Mouse (Mus musculus): ENCODE data around the gene Psme1.

Psme1 gene

DNA sequence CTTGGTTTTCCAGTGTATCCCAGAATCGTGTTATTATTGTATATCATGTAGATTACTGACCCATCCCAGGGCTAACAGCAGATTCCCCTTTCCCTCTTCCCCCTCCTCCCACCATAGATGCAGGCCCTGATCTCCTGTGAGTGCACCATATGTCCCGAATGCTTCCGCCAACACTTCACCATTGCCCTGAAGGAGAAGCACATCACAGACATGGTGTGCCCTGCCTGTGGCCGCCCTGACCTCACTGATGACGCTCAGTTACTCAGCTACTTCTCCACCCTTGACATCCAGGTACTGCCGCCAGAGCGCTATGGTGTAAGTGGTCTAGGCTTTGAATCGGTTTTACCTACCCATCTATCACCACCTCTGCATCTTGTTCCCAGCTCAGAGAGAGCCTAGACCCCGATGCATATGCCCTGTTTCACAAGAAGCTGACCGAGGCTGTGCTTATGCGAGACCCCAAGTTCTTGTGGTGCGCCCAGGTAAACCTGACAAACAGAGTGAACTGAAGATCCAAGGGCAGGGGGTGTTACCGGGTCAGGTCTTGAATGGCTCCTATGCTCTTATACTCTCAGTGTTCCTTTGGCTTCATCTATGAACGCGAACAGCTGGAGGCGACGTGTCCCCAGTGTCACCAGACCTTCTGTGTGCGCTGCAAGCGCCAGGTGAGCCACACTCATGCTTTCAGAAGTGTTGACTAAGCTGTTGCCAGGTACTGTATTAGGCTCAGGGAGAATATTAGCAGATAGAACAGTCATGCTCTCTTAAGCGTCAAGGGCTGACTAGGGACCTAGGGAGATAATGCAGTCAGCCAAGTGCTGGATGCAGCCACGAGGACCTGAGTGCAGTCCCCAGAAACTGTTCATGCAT lies 20.8 kb downstream of the Psme1 start:
- DNase-seq (ENCODE audit: low read depth, low spot score), result no peak

DNA sequence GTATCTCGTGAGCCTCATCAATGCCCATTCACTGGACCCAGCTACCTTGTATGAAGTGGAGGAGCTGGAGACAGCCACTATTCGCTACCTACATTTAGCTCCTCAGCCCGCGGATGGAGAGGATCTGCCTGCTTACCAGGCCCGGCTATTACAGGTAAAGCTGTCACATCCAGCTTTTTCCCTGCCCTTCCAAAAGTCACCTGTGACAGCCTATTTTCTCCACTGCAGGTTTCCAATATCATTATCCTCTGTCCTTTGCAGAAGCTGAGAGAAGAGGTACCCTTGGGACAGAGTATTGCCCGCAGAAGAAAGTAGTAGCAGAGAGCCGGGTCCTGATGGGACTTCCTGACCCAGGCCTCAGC lies 25.3 kb downstream of the Psme1 start, which contains the start of gene Irf9:
Gene Irf9 (plus strand): TSS at position 301 of the 362 bp plus-strand sequence.
- DNase-seq (ENCODE audit: low read depth, low spot score), result no peak

DNA sequence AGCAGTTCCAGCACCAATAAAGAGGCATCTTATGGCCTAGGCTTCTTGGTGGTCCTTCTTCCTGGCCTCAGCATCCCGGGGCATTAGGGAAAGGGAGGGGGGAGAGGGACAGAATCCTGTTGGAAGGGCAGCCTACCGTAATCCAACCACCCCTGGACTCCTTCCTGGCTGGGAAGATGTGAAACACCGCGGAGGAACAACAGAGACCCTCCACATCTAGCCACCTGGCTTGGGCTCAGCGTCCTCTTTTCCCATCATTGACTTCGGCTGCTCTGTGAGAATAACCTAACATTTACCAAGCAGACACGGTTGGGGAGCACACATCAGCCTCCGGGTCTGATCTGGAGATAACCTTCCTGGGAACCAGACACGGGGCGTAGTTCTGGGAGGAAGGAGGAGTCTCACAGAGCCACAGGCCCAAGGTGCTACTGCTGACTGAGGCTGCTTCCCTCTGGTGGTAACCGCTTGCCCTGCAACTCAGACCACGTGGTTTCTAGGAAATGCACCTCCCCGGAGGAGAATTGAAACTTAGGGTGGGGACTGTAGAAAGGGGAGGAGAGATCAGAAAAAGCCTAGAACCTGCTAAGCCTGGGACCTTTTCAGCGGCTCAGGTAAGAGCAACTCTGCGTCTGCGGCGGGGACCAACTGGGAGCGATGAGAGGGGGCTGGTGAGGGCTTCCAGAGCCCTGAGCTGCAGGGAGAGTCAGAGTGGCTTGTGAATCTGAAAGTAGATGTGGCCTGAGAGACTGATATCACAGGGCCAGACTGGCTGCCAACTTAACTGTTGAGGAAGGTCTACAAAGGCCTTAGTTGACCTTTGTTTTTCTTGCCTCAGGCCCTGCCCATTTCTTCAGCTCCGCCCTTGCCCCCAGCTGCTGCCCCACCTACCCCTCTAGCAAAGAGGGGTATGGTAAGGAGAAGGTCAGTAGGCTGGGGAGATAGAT lies 26.0 kb downstream of the Psme1 start:
- DNase-seq (ENCODE audit: low read depth, low spot score), result peak; percentile 47

DNA sequence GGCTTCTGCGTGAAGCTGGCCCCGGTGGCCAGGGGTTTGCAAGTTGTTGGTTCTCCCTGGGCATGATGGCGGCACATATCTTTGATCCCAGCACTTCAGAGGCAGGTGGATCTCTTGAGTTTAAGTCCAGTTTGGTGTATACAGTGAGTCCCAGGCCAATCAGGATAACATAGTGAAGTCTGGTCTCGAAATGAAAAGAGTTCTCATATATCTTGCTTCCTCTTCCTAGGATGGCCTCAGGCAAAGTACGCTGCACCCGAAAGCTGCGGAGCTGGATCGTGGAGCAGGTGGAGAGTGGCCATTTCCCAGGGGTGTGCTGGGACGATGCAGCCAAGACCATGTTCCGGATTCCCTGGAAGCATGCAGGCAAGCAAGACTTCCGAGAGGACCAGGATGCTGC lies 26.9 kb downstream of the Psme1 start:
- no peak for DNase-seq (ENCODE audit: low read depth, low spot score)

DNA sequence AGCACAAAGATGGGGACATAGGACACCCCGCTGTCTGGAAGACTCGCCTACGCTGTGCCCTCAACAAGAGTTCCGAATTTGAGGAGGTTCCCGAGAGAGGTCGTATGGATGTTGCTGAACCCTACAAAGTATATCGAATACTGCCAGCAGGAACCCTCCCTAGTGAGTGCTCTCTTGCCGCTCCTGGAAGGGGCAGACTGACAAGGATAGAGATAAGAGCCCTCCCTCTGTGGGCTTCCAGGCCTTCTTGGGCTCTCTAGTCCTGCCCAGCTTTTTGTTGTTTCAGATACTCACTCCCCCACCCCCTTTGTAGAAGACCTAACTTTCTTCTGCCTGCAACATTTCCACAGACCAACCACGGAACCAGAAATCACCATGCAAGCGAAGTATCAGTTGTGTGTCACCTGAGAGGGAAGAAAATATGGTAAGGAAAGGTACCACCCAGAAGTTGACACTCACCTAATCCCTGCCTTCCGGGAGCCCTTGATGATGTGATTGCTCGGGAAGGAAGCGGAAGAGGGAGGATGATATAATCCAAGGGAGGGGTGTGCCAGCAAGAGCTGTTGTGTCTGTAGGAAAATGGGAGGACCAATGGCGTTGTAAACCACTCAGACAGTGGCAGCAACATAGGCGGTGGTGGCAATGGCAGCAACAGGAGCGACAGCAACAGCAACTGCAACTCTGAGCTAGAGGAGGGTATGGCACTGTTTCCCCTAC lies 28.0 kb downstream of the Psme1 start:
- DNase-seq (ENCODE audit: low read depth, low spot score), result no peak

DNA sequence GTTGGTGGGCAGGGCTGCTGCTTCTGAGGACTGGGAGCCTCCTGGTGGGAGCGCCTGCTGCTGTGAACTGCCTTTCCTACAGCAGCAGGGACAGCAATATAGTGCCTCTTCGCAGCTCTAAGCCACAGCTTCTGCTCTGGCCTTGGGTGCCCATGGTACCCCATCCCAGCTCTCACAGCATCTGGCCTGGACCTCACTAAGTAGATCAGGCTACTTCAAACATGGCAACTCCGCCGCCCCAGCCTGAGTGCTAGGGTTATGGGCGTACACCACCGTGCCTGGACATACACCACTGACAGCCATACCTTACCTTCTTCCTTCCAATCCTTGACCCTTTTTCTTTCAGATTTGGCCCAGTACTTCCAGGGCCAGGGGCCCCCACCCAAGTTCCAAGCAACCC lies 30.4 kb downstream of the Psme1 start:
- no peak for DNase-seq (ENCODE audit: low read depth, low spot score)

DNA sequence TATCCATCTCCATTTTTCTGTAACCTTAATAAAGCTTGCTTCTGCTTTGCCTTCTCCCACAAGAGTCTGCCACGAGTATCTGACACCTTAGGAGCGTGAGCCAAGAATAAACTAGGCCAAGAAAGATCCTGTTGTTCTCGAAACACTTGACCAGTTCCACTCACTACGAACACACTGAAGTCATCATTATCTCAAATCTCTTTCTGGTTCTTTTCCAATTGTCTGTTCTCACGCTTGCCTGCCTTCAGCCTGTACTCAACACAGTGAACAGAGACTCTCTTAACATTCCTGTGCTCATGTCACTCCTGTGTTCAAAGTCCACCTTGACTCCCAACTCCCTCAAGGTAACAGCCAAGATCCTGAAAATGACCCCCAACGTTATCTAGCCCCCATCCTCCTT lies 35.4 kb downstream of the Psme1 start:
- DNase-seq (ENCODE audit: low read depth, low spot score), result no peak

DNA sequence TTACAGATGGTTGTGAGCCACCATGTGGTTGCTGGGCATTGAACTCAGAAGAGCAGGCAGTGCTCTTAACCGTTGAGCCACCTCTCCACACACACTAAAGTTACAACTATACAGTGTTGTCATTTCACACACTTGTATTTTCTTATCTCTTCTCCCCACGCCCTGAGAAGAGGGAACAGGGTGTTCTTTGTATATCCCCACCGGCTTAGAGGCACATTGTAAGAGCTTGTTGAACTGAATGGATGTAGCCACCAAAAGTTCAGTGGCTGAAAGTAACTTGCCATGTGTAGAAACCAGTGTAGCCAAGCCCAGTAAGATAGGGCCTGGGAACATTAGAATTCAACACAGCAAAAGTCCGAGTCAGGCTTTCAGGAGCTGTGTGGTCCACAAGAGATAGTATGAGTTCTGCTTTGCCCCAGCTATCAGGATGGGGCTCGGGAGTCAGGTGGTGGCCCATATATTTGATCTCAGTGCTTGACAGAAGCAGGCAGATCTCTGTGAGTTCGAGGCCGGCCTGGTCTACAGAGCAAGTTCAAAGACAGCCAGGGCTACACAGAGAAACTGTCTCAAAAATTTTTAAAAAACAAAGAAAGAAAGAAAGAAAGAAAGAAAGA lies 36.7 kb downstream of the Psme1 start:
- no peak for DNase-seq (ENCODE audit: low read depth, low spot score)

DNA sequence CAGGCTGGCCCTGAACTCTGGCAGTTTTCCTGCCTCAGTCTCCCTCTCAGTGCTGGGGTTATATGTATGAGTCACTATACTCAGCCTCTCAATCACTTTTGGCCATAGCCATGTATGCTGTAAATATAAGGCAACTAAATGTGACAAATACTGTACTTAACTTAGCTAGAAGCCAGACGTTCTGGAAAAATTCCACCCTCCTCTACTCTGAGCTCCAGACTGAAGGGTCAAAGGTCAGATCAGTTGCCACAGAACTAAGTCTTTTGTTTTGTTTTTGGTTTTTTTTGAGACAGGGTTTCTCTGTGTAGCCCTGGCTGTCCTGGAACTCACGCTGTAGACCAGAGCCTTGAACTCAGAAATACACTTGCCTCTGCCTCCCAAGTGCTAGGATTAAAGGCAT lies 38.0 kb downstream of the Psme1 start:
- no peak for DNase-seq (ENCODE audit: low read depth, low spot score)

DNA sequence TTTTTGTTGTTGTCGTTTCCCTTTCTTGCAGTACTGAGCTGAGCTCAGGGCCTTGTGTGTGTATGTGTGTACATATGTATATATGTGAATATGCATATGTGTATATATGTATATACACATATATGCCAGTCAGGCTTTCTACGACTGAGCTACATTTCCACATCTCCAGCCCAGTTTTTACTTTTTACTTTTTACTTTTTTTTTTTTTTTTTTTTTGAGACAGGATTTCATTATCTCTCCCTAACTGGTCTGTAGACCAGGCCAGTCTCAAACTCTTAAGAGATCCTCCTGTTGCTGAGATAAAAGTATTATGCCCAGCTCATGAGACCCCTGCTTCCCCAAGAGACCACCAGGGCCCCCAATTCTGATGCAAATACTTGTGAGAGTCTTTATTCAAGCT lies 38.9 kb downstream of the Psme1 start:
- no peak for DNase-seq (ENCODE audit: low read depth, low spot score)

DNA sequence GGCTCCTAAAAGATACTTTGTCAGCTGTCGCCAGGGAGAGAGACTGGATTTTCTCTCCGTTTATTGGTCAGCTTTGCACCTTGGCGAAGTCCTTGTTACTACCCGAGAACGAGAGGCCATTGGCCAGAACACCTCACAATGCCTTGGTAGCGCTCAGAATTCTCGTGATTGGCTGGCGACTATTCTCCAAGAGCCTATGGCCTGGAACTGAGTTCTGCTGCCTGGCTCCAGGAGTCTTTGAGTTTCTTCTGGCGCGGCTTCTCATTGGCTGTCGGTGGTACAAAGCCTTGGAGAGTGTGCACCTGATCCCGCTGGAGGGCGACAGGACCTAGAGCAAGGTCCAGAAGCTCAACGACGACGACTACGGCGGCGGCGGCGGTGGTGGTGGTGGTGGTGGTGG lies 39.9 kb downstream of the Psme1 start, which contains the start of gene Rec8:
Gene Rec8 (plus strand): TSS at position 216 of the 400 bp plus-strand sequence.
- DNase-seq (ENCODE audit: low read depth, low spot score), result no peak

DNA sequence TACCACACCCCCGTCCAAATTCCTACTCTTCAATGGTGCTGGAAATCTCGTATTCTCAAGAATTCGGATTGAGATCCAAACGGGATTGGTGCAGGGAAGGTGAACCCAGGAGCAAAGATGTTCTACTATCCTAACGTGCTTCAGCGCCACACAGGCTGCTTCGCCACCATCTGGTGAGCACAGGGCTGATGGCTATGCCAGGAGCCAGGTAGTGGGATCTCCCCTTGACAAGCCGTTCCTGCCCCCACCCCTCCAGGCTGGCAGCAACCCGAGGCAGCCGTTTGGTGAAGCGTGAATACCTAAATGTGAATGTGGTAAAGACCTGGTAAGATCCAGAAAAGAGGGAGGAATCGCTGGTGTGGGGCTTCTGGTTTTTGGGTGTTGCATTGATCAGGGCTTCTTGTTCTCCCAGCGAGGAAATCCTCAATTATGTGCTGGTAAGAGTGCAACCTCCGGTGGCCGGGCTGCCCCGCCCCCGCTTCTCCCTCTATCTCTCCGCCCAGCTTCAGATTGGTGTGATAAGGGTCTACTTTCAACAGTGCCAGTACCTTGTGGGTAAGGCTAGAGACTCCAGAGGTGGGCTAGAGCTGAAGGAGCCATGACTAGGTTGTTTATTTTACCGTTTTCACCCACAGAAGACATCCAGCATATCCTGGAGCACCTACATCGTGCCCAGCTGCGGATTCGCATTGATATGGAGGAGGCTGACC lies 40.7 kb downstream of the Psme1 start:
- no peak for DNase-seq (ENCODE audit: low read depth, low spot score)

DNA sequence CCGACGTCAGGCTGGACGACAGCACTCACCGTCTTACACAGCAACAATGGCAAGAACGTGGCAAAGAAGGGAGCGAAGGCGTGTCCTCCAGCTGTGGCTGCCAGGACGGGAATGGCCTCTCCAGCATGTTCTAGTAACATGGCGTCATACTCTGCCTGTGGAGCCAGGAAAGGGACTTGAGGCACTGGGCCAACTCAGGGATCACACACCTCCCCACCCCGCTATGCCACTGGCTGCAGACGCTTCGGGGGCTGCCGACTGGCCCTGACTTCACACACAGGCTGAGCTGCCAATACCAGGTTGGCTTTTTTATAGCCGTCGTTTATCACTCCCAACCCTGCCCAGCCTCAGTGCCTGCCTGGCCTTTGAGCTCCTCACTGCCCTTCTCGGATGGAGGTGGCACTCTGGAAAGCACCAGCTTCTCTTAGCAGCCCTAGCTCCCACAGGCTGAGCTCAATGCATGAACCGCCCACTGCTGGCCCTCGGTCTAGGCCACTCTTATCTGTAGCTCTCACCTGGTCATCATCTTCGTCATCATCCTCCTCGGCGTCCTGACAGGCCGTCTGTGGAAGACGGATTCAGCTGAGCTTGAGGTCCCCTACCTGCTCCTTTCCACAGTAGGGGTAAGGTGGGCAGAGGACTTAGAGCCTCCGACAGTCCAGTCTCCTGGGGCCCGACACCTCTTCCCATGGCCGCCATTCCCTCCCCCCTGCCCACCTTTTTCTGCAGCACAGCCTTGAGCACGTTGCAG lies 50.3 kb downstream of the Psme1 start:
- DNase-seq (ENCODE audit: low read depth, low spot score), result no peak

DNA sequence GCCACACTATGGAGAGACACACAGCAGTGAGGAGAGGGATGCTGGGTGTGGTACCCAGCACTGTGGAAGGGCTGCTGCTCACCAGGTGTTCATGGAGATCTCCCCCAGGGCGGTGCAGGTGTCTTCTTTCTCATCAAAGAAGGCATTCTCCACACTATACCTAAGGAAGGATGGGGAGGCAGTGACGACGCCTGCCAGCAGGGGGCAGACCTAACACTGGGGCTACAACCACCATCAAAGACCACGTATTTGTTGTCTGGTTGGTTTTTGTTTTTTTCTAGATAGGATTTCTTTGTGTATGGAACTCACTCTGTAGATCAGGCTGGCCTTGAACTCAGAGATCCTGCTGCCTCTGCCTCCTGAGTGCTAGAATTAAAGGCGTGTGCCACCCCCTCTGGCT lies 51.4 kb downstream of the Psme1 start:
- DNase-seq (ENCODE audit: low read depth, low spot score), result no peak
